Mouse (Mus musculus) testis, adult 2 months (tissue): ENCODE data around the gene Gpr150. TPM values are rescaled to one million over a fixed set of nuclear protein-coding genes. Genes with fewer than 3 reads are reported as not detected.

Experiments
- H3K27ac ChIP-seq: fragments of 200-500 bp; 2 replicates; pipeline ENCODE4 v1.5.1; 2012; ENCODE audit warnings: low read depth, low read length; ENCODE audit not compliant: control insufficient read depth, insufficient read depth
- H3K27me3 ChIP-seq: fragments of 200-500 bp; 2 replicates; pipeline ENCODE4 v1.6.1; 2012; ENCODE audit warnings: mild to moderate bottlenecking, low read length, moderate library complexity; ENCODE audit not compliant: control insufficient read depth, insufficient read depth
- H3K36me3 ChIP-seq: fragments of 200-500 bp; 2 replicates; pipeline ENCODE4 v1.6.1; 2012; ENCODE audit warnings: mild to moderate bottlenecking, low read length; ENCODE audit not compliant: control insufficient read depth, insufficient read depth
- H3K4me1 ChIP-seq: fragments of 200-500 bp; 2 replicates; pipeline ENCODE4 v1.6.1; 2012; ENCODE audit warnings: low read length; ENCODE audit not compliant: control insufficient read depth, insufficient read depth
- H3K4me3 ChIP-seq: fragments of 200-500 bp; 2 replicates; pipeline ENCODE4 v1.5.1; 2012; ENCODE audit warnings: low read depth, mild to moderate bottlenecking, low read length, moderate library complexity, mixed read lengths; ENCODE audit not compliant: control insufficient read depth
- CTCF ChIP-seq: fragments of 200-500 bp; IDR thresholded peaks from 2 replicates; pipeline ENCODE4 v1.5.1; 2012; ENCODE audit warnings: low read depth, mild to moderate bottlenecking, inconsistent platforms, low read length, moderate library complexity; ENCODE audit not compliant: control insufficient read depth, insufficient read depth, insufficient replicate concordance
- POLR2A ChIP-seq: fragments of 200-500 bp; IDR thresholded peaks from 2 replicates; pipeline ENCODE4 v1.6.1; 2012; ENCODE audit warnings: low read depth, mild to moderate bottlenecking, inconsistent platforms, low read length, moderate library complexity; ENCODE audit not compliant: control insufficient read depth
- polyA plus RNA-seq: library from polyadenylated mRNA; depleted of rRNA; stranded (reverse); fragments of >200 nt; gene quantifications from 2 replicates; pipeline ENCODE4 v1.2.3, GENCODE M21; 2012

Gene Gpr150
- polyA plus RNA-seq, 1 experiment, result not detected

GRCm38 (mm10) chr13:76062569-76062968, 5.8 kb upstream of the Gpr150 start:
- Histone ChIP-seq H3K4me3 (no peak overlapping the region), H3K4me1 (peaks cover 10% of the 10 kb centered on the region), H3K27ac (no peak overlapping the region), H3K36me3 (no peaks in the 10 kb centered on the region), H3K27me3 (no peaks in the 10 kb centered on the region)
- TF ChIP-seq POLR2A (no peak), CTCF (no peak)

- Histone ChIP-seq H3K27me3 (no peaks in the 10 kb centered on the region), H3K27ac (no peak overlapping the region), H3K36me3 (no peaks in the 10 kb centered on the region), H3K4me3 (no peak overlapping the region), H3K4me1 (peaks cover 10% of the 10 kb centered on the region)
- TF ChIP-seq CTCF (no peak), POLR2A (no peak)
Observed at GRCm38 (mm10) chr13:76062126-76062525, 5.3 kb upstream of the Gpr150 start.

GRCm38 (mm10) chr13:76059591-76059990, 2.8 kb upstream of the Gpr150 start:
- TF ChIP-seq POLR2A, result no peak
- TF ChIP-seq CTCF, result no peak
- H3K27me3 ChIP-seq, result no peaks in the 10 kb centered on the region; the same call in 1 of the 2 replicates
- H3K4me1 ChIP-seq, result peaks cover 17% of the 10 kb centered on the region
- H3K4me3 ChIP-seq, result no peak overlapping the region
- no peaks in the 10 kb centered on the region for H3K36me3 ChIP-seq
- H3K27ac ChIP-seq, result no peak overlapping the region

GRCm38 (mm10) chr13:76057267-76058069, 672 bp upstream of the Gpr150 start:
- H3K27ac ChIP-seq, result no peak overlapping the region
- H3K27me3 ChIP-seq, result no peaks in the 10 kb centered on the region; the same call in 1 of the 2 replicates
- H3K4me3 ChIP-seq, result no peak overlapping the region
- TF ChIP-seq POLR2A, result no peak
- TF ChIP-seq CTCF, result no peak
- peaks cover 12% of the 10 kb centered on the region for H3K4me1 ChIP-seq
- no peaks in the 10 kb centered on the region for H3K36me3 ChIP-seq

- no peaks in the 10 kb centered on the region; the same call in 1 of the 2 replicates for H3K27me3 ChIP-seq
- peaks cover 12% of the 10 kb centered on the region for H3K4me1 ChIP-seq
- no peak overlapping the region for H3K27ac ChIP-seq
- TF ChIP-seq CTCF (no peak), POLR2A (peak; percentile 20; the same call in 1 of the 2 replicates)
- H3K4me3 ChIP-seq, result peak overlapping the region; percentile 69
- no peaks in the 10 kb centered on the region for H3K36me3 ChIP-seq
Observed at GRCm38 (mm10) chr13:76056261-76056724, 503 bp downstream of the Gpr150 start.

- H3K27me3 ChIP-seq, result no peaks in the 10 kb centered on the region; the same call in 1 of the 2 replicates
- no peak overlapping the region for H3K27ac ChIP-seq
- H3K4me3 ChIP-seq, result peak overlapping the region; percentile 69
- H3K4me1 ChIP-seq, result peaks cover 12% of the 10 kb centered on the region
- H3K36me3 ChIP-seq, result no peaks in the 10 kb centered on the region
- TF ChIP-seq POLR2A (no peak), CTCF (no peak)
Observed at GRCm38 (mm10) chr13:76055391-76056232, 1.2 kb downstream of the Gpr150 start.

- Histone ChIP-seq H3K27ac (no peak overlapping the region), H3K4me1 (no peaks in the 10 kb centered on the region), H3K36me3 (no peaks in the 10 kb centered on the region), H3K4me3 (no peak overlapping the region), H3K27me3 (no peaks in the 10 kb centered on the region)
- TF ChIP-seq POLR2A, result no peak
- no peak for TF ChIP-seq CTCF
Observed at GRCm38 (mm10) chr13:76044971-76045370, 11.8 kb downstream of the Gpr150 start.
